Mouse (Mus musculus) olfactory bulb, adult 2 months (tissue): ENCODE results near the gene St3gal4. TPM values are rescaled to one million over a fixed set of nuclear protein-coding genes. Genes with fewer than 3 reads are reported as not detected.

Experiments used
- H3K27ac ChIP-seq: fragments of 200-500 bp; 2 replicates; pipeline ENCODE4 v1.5.1; 2012; ENCODE audit warnings: low read depth, low read length; ENCODE audit not compliant: insufficient read depth
- H3K4me1 ChIP-seq: fragments of 200-500 bp; 2 replicates; pipeline ENCODE4 v1.6.1; 2012; ENCODE audit warnings: low read length; ENCODE audit not compliant: control insufficient read depth, insufficient read depth
- H3K4me3 ChIP-seq: fragments of 200-500 bp; 2 replicates; pipeline ENCODE4 v1.5.1; 2012; ENCODE audit warnings: mild to moderate bottlenecking, low read depth, low read length, moderate library complexity; ENCODE audit not compliant: insufficient read depth
- CTCF ChIP-seq: fragments of 200-500 bp; IDR thresholded peaks from 2 replicates; pipeline ENCODE4 v1.5.1; 2012; ENCODE audit warnings: low read depth, mild to moderate bottlenecking, low read length, moderate library complexity; ENCODE audit not compliant: insufficient read depth
- POLR2A ChIP-seq: fragments of 200-500 bp; IDR thresholded peaks from 2 replicates; pipeline ENCODE4 v1.6.1; 2012; ENCODE audit warnings: mild to moderate bottlenecking, low read depth, low read length, moderate library complexity; ENCODE audit not compliant: insufficient read depth
- WGBS: fragments of 180-500 bp; shearing (Covaris S2); methylation state at CpG from one replicate; pipeline ENCODE4 v1.1.7; 2018; 5-methylcytosine and 5-hydroxymethylcytosine counted together
- polyA plus RNA-seq: library from polyadenylated mRNA; stranded (reverse); fragments of >200 nt; gene quantifications from 2 replicates; pipeline ENCODE4 v1.2.4, GENCODE M21; 2012; ENCODE audit warnings: low replicate concordance; ENCODE audit not compliant: missing spikeins, insufficient read depth, insufficient read length

St3gal4 gene
- polyA plus RNA-seq, 1 experiment: not detected

DNA sequence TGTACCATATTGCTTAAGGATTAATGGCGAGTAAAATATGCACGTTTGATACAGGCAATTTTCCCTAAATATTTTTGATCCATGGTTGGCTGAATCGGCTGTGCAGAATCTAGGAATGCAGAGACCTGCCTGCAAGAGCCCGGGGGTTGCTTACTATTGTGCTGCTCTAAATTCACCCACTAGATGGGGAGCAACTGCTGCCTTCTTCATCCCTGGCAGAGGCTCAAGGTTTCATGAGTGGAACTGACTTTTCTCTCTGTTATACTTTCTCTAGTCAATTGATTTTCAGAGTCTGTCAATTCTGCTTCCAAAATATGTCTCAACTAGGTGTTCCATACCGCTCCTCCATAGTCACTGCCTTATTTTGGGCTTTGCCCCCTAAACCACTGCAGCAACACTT lies 88.2 kb downstream of the St3gal4 start:
- no peak overlapping the region for H3K27ac ChIP-seq
- TF ChIP-seq POLR2A: no peak
- no peak for TF ChIP-seq CTCF
- WGBS: 72% methylated on average over 5 of the region's 5 CpGs
- H3K4me1 ChIP-seq: peaks cover 15% of the 10 kb centered on the region
- H3K4me3 ChIP-seq: no peak overlapping the region

- TF ChIP-seq POLR2A (no peak), CTCF (no peak)
- 75% methylated on average over 6 of the region's 6 CpGs for WGBS
- Histone ChIP-seq H3K4me3 (no peak overlapping the region), H3K4me1 (peaks cover 25% of the 10 kb centered on the region), H3K27ac (no peak overlapping the region)
Measured at GRCm38 (mm10) chr9:35027382-35027997, 91.6 kb downstream of the St3gal4 start.

- 49% methylated on average over 6 of the region's 6 CpGs for WGBS
- H3K4me3 ChIP-seq: no peak overlapping the region
- no peak for TF ChIP-seq POLR2A
- TF ChIP-seq CTCF: no peak
- H3K27ac ChIP-seq: 0 out of 2 replicates have a peak overlapping the region, but pooled peaks have one; percentile 20
- peaks cover 25% of the 10 kb centered on the region for H3K4me1 ChIP-seq
Measured at GRCm38 (mm10) chr9:35026897-35027311, 92.2 kb downstream of the St3gal4 start.

DNA sequence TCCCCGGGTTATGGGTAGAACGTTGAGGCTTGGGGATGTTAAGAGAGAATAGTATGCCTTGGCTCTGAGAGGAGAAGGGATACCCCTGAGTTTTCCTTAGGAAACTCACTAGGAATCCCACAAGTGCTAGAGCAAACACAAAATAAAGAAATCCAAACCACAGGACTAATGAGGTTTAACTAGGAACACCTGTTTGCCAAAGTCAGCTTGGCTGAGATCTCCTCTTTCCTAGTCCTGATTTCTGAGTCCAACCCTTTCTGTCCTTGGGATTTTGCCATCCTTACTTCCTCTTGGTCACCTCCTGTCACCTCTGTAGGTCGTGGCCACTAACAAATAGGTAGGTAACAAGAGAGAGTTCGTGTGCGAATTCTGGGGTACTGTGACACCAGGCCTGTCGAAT lies 92.8 kb downstream of the St3gal4 start:
- TF ChIP-seq POLR2A (no peak), CTCF (no peak)
- H3K4me1 ChIP-seq: peaks cover 25% of the 10 kb centered on the region
- WGBS: 85% methylated on average over 6 of the region's 6 CpGs
- 0 out of 2 replicates have a peak overlapping the region, but pooled peaks have one; percentile 15 for H3K27ac ChIP-seq
- H3K4me3 ChIP-seq: no peak overlapping the region

DNA sequence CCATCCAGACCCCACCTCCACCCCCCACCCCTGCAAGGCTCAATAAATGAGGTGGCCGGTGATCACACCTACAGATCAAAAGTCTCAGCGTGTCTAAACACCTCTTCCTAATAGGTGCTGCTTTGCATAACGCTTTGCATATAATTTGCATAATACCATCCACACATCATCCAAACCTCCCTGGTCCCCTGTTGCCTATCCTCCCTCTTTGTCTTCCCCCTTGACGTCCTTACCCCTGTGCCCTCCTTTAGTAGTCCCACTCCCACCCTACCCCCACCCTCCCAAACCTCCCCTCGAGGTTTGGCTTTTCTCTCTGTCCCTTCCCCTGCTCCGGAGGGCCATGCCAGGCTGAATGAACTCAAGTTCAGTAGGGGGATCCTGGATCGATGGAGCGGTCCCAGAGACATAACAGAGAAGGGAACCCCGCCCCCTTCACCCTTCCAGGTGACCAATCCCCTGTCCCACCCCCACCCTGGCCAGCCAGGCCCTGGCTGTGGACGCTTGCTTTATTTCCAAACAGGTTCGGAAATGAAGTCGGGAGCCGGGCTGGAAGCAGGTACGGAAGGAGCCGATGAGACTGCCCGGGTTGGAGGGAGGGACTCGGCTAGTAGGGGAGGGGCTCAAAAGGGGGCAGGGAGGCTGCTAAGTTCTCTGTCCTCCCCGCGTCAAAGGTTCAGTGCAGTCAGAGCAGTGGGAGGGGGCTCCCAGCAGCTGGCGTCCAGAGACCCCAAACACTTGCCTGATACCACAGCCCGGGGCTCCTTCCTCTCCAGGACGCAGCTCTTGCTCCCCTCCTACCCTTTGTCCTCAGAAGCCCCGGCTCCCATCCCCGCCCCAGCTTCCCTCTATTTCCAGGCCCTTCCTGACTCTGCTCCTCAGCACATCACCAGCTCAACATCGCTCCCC lies 94.2 kb downstream of the St3gal4 start:
- TF ChIP-seq POLR2A (no peak), CTCF (no peak)
- Histone ChIP-seq H3K27ac (no peak overlapping the region), H3K4me1 (peaks cover 27% of the 10 kb centered on the region), H3K4me3 (no peak overlapping the region)
- WGBS: 44% methylated on average over 25 of the region's 25 CpGs

DNA sequence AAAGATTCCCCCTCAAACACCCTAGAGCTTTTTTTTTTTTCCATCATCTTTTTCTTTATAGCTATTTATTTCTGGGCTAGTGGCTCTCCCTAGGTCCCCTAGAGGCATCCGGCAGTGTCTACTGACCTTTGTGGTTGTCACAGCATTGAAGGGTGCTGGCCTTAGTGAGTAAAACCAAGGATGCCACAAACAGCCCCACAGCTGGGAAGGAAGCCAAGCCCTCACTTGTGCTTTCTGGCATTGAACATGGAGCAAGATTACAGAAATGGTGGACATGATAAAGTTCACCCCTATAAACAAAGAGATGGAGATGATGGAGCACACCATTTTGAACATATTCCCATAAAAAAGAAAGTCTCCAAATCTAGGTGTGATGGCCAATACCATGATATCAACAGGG lies 97.3 kb downstream of the St3gal4 start:
- H3K27ac ChIP-seq: no peak overlapping the region
- H3K4me1 ChIP-seq: peaks cover 39% of the 10 kb centered on the region
- H3K4me3 ChIP-seq: no peak overlapping the region
- no peak for TF ChIP-seq CTCF
- WGBS: 80% methylated on average over 1 of the region's 1 CpGs

GRCm38 (mm10) chr9:35020015-35020653 lies 98.9 kb downstream of the St3gal4 start:
- Histone ChIP-seq H3K4me1 (peaks cover 33% of the 10 kb centered on the region), H3K27ac (no peak overlapping the region), H3K4me3 (no peak overlapping the region)
- 58% methylated on average over 11 of the region's 11 CpGs for WGBS
- TF ChIP-seq POLR2A (no peak), CTCF (no peak)

GRCm38 (mm10) chr9:35019372-35019771 lies 99.7 kb downstream of the St3gal4 start:
- WGBS: under 1% methylated on average over 3 of the region's 3 CpGs
- no peak for TF ChIP-seq POLR2A
- no peak for TF ChIP-seq CTCF
- 0 out of 2 replicates have a peak overlapping the region, but pooled peaks have one; percentile 89 for H3K27ac ChIP-seq
- H3K4me3 ChIP-seq: no peak overlapping the region
- H3K4me1 ChIP-seq: peaks cover 28% of the 10 kb centered on the region

- TF ChIP-seq POLR2A (no peak), CTCF (no peak)
- Histone ChIP-seq H3K4me3 (no peak overlapping the region), H3K27ac (peak overlapping the region; percentile 89), H3K4me1 (peaks cover 28% of the 10 kb centered on the region)
- WGBS: 22% methylated on average over 5 of the region's 5 CpGs
Measured at GRCm38 (mm10) chr9:35018056-35018455, 101.0 kb downstream of the St3gal4 start.
